Mouse (Mus musculus) kidney, embryonic 14.5 days (tissue): ENCODE measurements around the gene Taf8. TPM values are rescaled to one million over a fixed set of nuclear protein-coding genes. Genes with fewer than 3 reads are reported as not detected.

Experiments used
- ATAC-seq: fragments of 200-750 bp; cut with Nextera tagmentation; 2 replicates; pipeline ENCODE4 v1.8.0; 2017; ENCODE audit warnings: moderate number of reproducible peaks, mild to moderate bottlenecking, moderate TSS enrichment, moderate library complexity; ENCODE audit not compliant: low FRiP score, low TSS enrichment
- H3K27ac ChIP-seq: fragments of 300-500 bp; sonication (generic); 2 replicates; pipeline ENCODE4 v1.5.1; 2014; ENCODE audit warnings: low read depth, mild to moderate bottlenecking, low read length, moderate library complexity, mixed read lengths
- H3K27me3 ChIP-seq: fragments of 300-500 bp; sonication (generic); 2 replicates; pipeline ENCODE4 v1.6.1; 2014; ENCODE audit warnings: mild to moderate bottlenecking, low read length; ENCODE audit not compliant: control insufficient read depth, insufficient read depth
- H3K36me3 ChIP-seq: fragments of 300-500 bp; sonication (generic); 2 replicates; pipeline ENCODE4 v1.6.1; 2014; ENCODE audit warnings: low read length, mixed read lengths; ENCODE audit not compliant: control insufficient read depth, insufficient read depth
- H3K4me1 ChIP-seq: fragments of 300-500 bp; sonication (generic); 2 replicates; pipeline ENCODE4 v1.6.1; 2014; ENCODE audit warnings: low read length, mixed read lengths; ENCODE audit not compliant: control insufficient read depth, insufficient read depth
- H3K4me2 ChIP-seq: fragments of 300-500 bp; sonication (generic); replicated peaks from 2 replicates; pipeline ENCODE4 v1.6.1; 2014; ENCODE audit warnings: low read depth, mild to moderate bottlenecking, low read length
- H3K4me3 ChIP-seq: fragments of 300-500 bp; sonication (generic); 2 replicates; pipeline ENCODE4 v1.5.1; 2014; ENCODE audit warnings: mild to moderate bottlenecking, low read length
- H3K9ac ChIP-seq: fragments of 300-500 bp; sonication (generic); 2 replicates; pipeline ENCODE4 v1.6.1; 2014; ENCODE audit warnings: low read depth, mild to moderate bottlenecking, low read length, moderate library complexity
- H3K9me3 ChIP-seq: fragments of 300-500 bp; sonication (generic); 2 replicates; pipeline ENCODE4 v1.6.1; 2016; ENCODE audit warnings: low read length; ENCODE audit not compliant: control insufficient read depth
- WGBS: fragments of 180-500 bp; shearing (Covaris S2); extraction: QIAGEN DNeasy Blood & Tissue Kit; methylation state at CpG from one replicate; pipeline ENCODE4 v1.1.7; 2014; 5-methylcytosine and 5-hydroxymethylcytosine counted together
- polyA plus RNA-seq: library from polyadenylated mRNA; unstranded; fragments of >200 nt; fragmentation: Nextera tagmentation; extraction: Ambion mirVana; gene quantifications from 2 replicates; pipeline ENCODE4 v1.2.1, GENCODE M21; 2014

Taf8 gene
- polyA plus RNA-seq, 1 experiment from 2014 or later, result 28.9 TPM

GRCm38 (mm10) chr17:47533691-47534090 lies 31.6 kb upstream of the Taf8 start:
- WGBS, result 97% methylated on average over 13 of the region's 13 CpGs
- Histone ChIP-seq H3K27me3 (no peaks in the 10 kb centered on the region), H3K4me3 (no peak overlapping the region), H3K36me3 (no peaks in the 10 kb centered on the region), H3K27ac (no peak overlapping the region), H3K4me2 (no peak overlapping the region), H3K9me3 (no peaks in the 10 kb centered on the region), H3K9ac (no peak overlapping the region), H3K4me1 (no peaks in the 10 kb centered on the region)
- no peak for ATAC-seq

- Histone ChIP-seq H3K27me3 (no peaks in the 10 kb centered on the region), H3K4me3 (no peak overlapping the region), H3K9me3 (no peaks in the 10 kb centered on the region), H3K9ac (no peak overlapping the region), H3K36me3 (no peaks in the 10 kb centered on the region), H3K4me1 (peaks cover 11% of the 10 kb centered on the region; the same call in 1 of the 2 replicates), H3K27ac (no peak overlapping the region), H3K4me2 (no peak overlapping the region)
- ATAC-seq, result no peak
- 91% methylated on average over 5 of the region's 5 CpGs for WGBS
These were observed 30.3 kb upstream of the Taf8 start for GRCm38 (mm10) chr17:47532364-47532763.

- H3K36me3 ChIP-seq, result no peaks in the 10 kb centered on the region
- no peaks in the 10 kb centered on the region for H3K27me3 ChIP-seq
- peaks cover 18% of the 10 kb centered on the region for H3K4me1 ChIP-seq
- H3K27ac ChIP-seq, result no peak overlapping the region
- no peak overlapping the region for H3K4me2 ChIP-seq
- H3K9ac ChIP-seq, result no peak overlapping the region
- no peak for ATAC-seq
- no peak overlapping the region for H3K4me3 ChIP-seq
- no peaks in the 10 kb centered on the region for H3K9me3 ChIP-seq
- WGBS, result 62% methylated on average over 10 of the region's 10 CpGs
These were observed 29.3 kb upstream of the Taf8 start for GRCm38 (mm10) chr17:47531387-47531818.

- H3K9me3 ChIP-seq, result no peaks in the 10 kb centered on the region
- no peak for ATAC-seq
- no peak overlapping the region for H3K27ac ChIP-seq
- no peaks in the 10 kb centered on the region for H3K27me3 ChIP-seq
- H3K9ac ChIP-seq, result no peak overlapping the region
- 88% methylated on average over 11 of the region's 11 CpGs for WGBS
- H3K4me2 ChIP-seq, result no peak overlapping the region
- no peak overlapping the region for H3K4me3 ChIP-seq
- peaks cover 18% of the 10 kb centered on the region for H3K4me1 ChIP-seq
- no peaks in the 10 kb centered on the region for H3K36me3 ChIP-seq
These were observed 27.5 kb upstream of the Taf8 start for GRCm38 (mm10) chr17:47529595-47529994.

- no peak overlapping the region for H3K9ac ChIP-seq
- H3K4me2 ChIP-seq, result no peak overlapping the region
- H3K4me1 ChIP-seq, result peaks cover 18% of the 10 kb centered on the region
- no peaks in the 10 kb centered on the region for H3K36me3 ChIP-seq
- H3K9me3 ChIP-seq, result no peaks in the 10 kb centered on the region
- H3K4me3 ChIP-seq, result no peak overlapping the region
- ATAC-seq, result no peak
- H3K27ac ChIP-seq, result no peak overlapping the region
- 85% methylated on average over 8 of the region's 8 CpGs for WGBS
- H3K27me3 ChIP-seq, result no peaks in the 10 kb centered on the region
These were observed 26.8 kb upstream of the Taf8 start for GRCm38 (mm10) chr17:47528919-47529318.

- WGBS, result 36% methylated on average over 10 of the region's 10 CpGs
- Histone ChIP-seq H3K4me3 (no peak overlapping the region), H3K27me3 (no peaks in the 10 kb centered on the region), H3K4me2 (no peak overlapping the region), H3K36me3 (no peaks in the 10 kb centered on the region), H3K27ac (peak overlapping the region; percentile 81), H3K4me1 (peaks cover 28% of the 10 kb centered on the region), H3K9ac (peak overlapping the region; percentile 38; the same call in 1 of the 2 replicates), H3K9me3 (no peaks in the 10 kb centered on the region)
- peak; percentile 81 for ATAC-seq
These were observed 25.6 kb upstream of the Taf8 start for GRCm38 (mm10) chr17:47527581-47528300.

GRCm38 (mm10) chr17:47526856-47527520 lies 24.9 kb upstream of the Taf8 start:
- Histone ChIP-seq H3K9ac (no peak overlapping the region; the same call in 1 of the 2 replicates), H3K27me3 (no peaks in the 10 kb centered on the region), H3K36me3 (no peaks in the 10 kb centered on the region), H3K4me2 (no peak overlapping the region), H3K4me1 (peaks cover 35% of the 10 kb centered on the region), H3K9me3 (no peaks in the 10 kb centered on the region), H3K4me3 (no peak overlapping the region), H3K27ac (peak overlapping the region; percentile 81)
- peak; percentile 17; the same call in 1 of the 2 replicates for ATAC-seq
- 73% methylated on average over 17 of the region's 17 CpGs for WGBS

GRCm38 (mm10) chr17:47524991-47525390 lies 22.9 kb upstream of the Taf8 start:
- H3K4me1 ChIP-seq, result peaks cover 41% of the 10 kb centered on the region
- 89% methylated on average over 6 of the region's 6 CpGs for WGBS
- no peak overlapping the region for H3K27ac ChIP-seq
- H3K36me3 ChIP-seq, result no peaks in the 10 kb centered on the region
- H3K4me2 ChIP-seq, result no peak overlapping the region
- H3K9ac ChIP-seq, result no peak overlapping the region
- ATAC-seq, result no peak
- no peaks in the 10 kb centered on the region for H3K9me3 ChIP-seq
- H3K4me3 ChIP-seq, result no peak overlapping the region
- no peaks in the 10 kb centered on the region for H3K27me3 ChIP-seq

GRCm38 (mm10) chr17:47524055-47524454 lies 22.0 kb upstream of the Taf8 start:
- Histone ChIP-seq H3K4me2 (no peak overlapping the region), H3K36me3 (no peaks in the 10 kb centered on the region), H3K9ac (no peak overlapping the region), H3K27me3 (no peaks in the 10 kb centered on the region), H3K27ac (no peak overlapping the region), H3K9me3 (no peaks in the 10 kb centered on the region), H3K4me1 (peaks cover 41% of the 10 kb centered on the region), H3K4me3 (no peak overlapping the region)
- no peak for ATAC-seq
- WGBS, result 77% methylated on average over 8 of the region's 8 CpGs
